ENCODE assay signal across 9 mouse cellular contexts in the genomic region with DNA sequence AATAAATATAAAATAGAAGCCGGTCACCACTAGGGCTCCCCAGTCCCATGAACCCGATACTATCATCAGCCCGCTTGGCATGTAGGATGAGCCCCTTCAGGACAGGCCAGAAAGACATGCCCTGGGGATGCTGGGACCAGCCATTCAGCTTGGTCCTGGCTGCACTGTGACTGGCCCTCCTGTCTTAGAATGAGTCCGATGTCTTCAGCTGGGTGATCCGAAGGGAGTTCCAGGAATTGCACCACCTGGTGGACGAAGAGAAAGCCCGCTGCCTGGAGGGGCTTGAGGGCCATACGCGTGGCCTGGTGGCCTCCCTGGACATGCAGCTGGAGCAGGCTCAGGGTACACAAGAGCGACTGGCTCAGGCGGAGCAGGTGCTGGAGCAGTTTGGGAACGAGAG. TPM values are rescaled to one million over a fixed set of nuclear protein-coding genes. Genes with fewer than 3 reads are reported as not detected.
DNase-seq lines count a peak whose midpoint lies in the region; ATAC-seq lines count a peak whose summit lies in the region.
"Had no signal": no experiment of that assay in that cellular context is flagged by ENCODE, and none has a peak within 500 bp of the region (broad histone marks: within the 10 kb centered on the region; RNA-seq: fewer than 3 reads in every experiment).

No protein-coding gene starts in this region.

- no peak overlapping the region for H3K27ac ChIP-seq in embryonic facial prominence, embryonic 14.5 days (replicated peaks; ENCODE audit: low read depth, low read length)

- H3K27me3 ChIP-seq in embryonic facial prominence, embryonic 14.5 days (replicated peaks; ENCODE audit: control insufficient read depth, insufficient read depth, low read length), result no peaks in the 10 kb centered on the region

- no peaks in the 10 kb centered on the region for H3K4me1 ChIP-seq in embryonic facial prominence, embryonic 14.5 days (ENCODE audit: control insufficient read depth, insufficient read depth, low read length)

- no peak overlapping the region for H3K9ac ChIP-seq in embryonic facial prominence, embryonic 14.5 days (ENCODE audit: low read depth, low read length)

- no peaks in the 10 kb centered on the region for H3K9me3 ChIP-seq in embryonic facial prominence, embryonic 14.5 days (ENCODE audit: control insufficient read depth, low read length)

- WGBS in embryonic facial prominence, embryonic 14.5 days, result 37% methylated on average over 12 of the region's 12 CpGs

- H3K36me3 ChIP-seq in embryonic facial prominence, embryonic 14.5 days (ENCODE audit: control insufficient read depth, insufficient read depth, low read length), result no peaks in the 10 kb centered on the region

- H3K4me3 ChIP-seq in embryonic facial prominence, embryonic 14.5 days (ENCODE audit: low read depth, low read length), result no peak overlapping the region

- ATAC-seq in CD4-positive, CD25-positive, alpha-beta regulatory T cell, adult 4 months, result no peak
- ATAC-seq in embryonic facial prominence, embryonic 14.5 days (ENCODE audit: low read depth), result peak; percentile 55; the same call in 1 of the 2 replicates
- ATAC-seq in megakaryocyte, adult 5-6 weeks (ENCODE audit: poor library complexity, severe bottlenecking), result 0 out of 2 replicates have a peak, but pooled peaks have one; percentile 38

- H3K4me2 ChIP-seq in embryonic facial prominence, embryonic 14.5 days (ENCODE audit: low read depth, low read length), result no peak overlapping the region

- peak; percentile 46 for DNase-seq in CD4-positive, CD25-positive, alpha-beta regulatory T cell, adult 2 months (ENCODE audit: low read depth, low spot score)
- peak; percentile 39 for DNase-seq in left cerebral cortex, postnatal 4 days
- DNase-seq in left cerebral cortex, adult 8-10 months (ENCODE audit: low spot score in 2 of 2), result no peak
- DNase-seq in embryonic facial prominence, embryonic 14.5 days (ENCODE audit: low spot score), result peak; percentile 33
- DNase-seq in urinary bladder, postnatal 4 days (ENCODE audit: low spot score in 2 of 2), result no peak
- DNase-seq in gastrocnemius, adult 18-20 months (ENCODE audit: low spot score), result no peak

- intact Hi-C loops in left cerebral cortex, postnatal 4 days (cut with DNase I), result no loop called here

RNA-seq across cellular contexts. Expression of gene Nsun5, which starts 6.2 kb away (rescaled TPM):
- polyA plus RNA-seq in CD4-positive, CD25-positive, alpha-beta regulatory T cell, adult 4 months (2017; shearing (Covaris generic)), result 10 to 100 TPM; 24.7 to 29.1 TPM
- total RNA-seq in left cerebral cortex, postnatal 4 days (2021), result 10 to 100 TPM; 31.2 to 34.1 TPM
- 10 to 100 TPM; 13.6 to 22.3 (median 20.3) TPM for total RNA-seq in left cerebral cortex, adult 8-10 months (2022)
- 23.7 and 27.6 TPM in 2 replicates for polyA plus RNA-seq in embryonic facial prominence, embryonic 14.5 days (2014; fragmentation: Nextera tagmentation; extraction: Ambion mirVana)
- total RNA-seq in megakaryocyte, adult 5-6 weeks (2015), result 7.0 and 7.4 TPM in 2 replicates
- total RNA-seq in megakaryocyte, adult 5-6 weeks (2017), result 10.2 and 11.9 TPM in 2 replicates
- 1 to 10 TPM; 6.4 to 6.7 TPM for total RNA-seq in gastrocnemius, adult 18-20 months (2021)

RNA-seq across cellular contexts. Expression of gene Trim50, which starts 10.4 kb away (rescaled TPM):
- polyA plus RNA-seq in CD4-positive, CD25-positive, alpha-beta regulatory T cell, adult 4 months (2017; shearing (Covaris generic)), result not detected
- total RNA-seq in left cerebral cortex, postnatal 4 days (2021), result not detected
- not detected for total RNA-seq in left cerebral cortex, adult 8-10 months (2022)
- not detected in 2 replicates for polyA plus RNA-seq in embryonic facial prominence, embryonic 14.5 days (2014; fragmentation: Nextera tagmentation; extraction: Ambion mirVana)
- total RNA-seq in megakaryocyte, adult 5-6 weeks (2015), result not detected in 2 replicates
- total RNA-seq in megakaryocyte, adult 5-6 weeks (2017), result not detected in 2 replicates
- not detected for total RNA-seq in gastrocnemius, adult 18-20 months (2021)
- polyA plus RNA-seq: neural tube, embryonic 14.5 days had no signal

RNA-seq across cellular contexts. Expression of gene Fkbp6, which starts 13.7 kb away (rescaled TPM):
- not detected for polyA plus RNA-seq in CD4-positive, CD25-positive, alpha-beta regulatory T cell, adult 4 months (2017; shearing (Covaris generic))
- total RNA-seq in left cerebral cortex, postnatal 4 days (2021), result under 1 TPM; 0.42 to 0.64 TPM
- under 1 TPM in 1 of 4 experiments, not detected in 3; 0.78 TPM for total RNA-seq in left cerebral cortex, adult 8-10 months (2022)
- 0.17 TPM in 1 of 2 replicates, not detected in the other for polyA plus RNA-seq in embryonic facial prominence, embryonic 14.5 days (2014; fragmentation: Nextera tagmentation; extraction: Ambion mirVana)
- not detected in 2 replicates for total RNA-seq in megakaryocyte, adult 5-6 weeks (2015)
- not detected in 2 replicates for total RNA-seq in megakaryocyte, adult 5-6 weeks (2017)
- total RNA-seq in gastrocnemius, adult 18-20 months (2021), result not detected
- polyA plus RNA-seq: neural tube, embryonic 14.5 days had no signal

RNA-seq across cellular contexts. Expression of gene Pom121, which starts 30.8 kb away (rescaled TPM):
- polyA plus RNA-seq in CD4-positive, CD25-positive, alpha-beta regulatory T cell, adult 4 months (2017; shearing (Covaris generic)), result 10 to 100 TPM; 12.2 to 20.4 TPM
- total RNA-seq in left cerebral cortex, postnatal 4 days (2021), result 10 to 100 TPM; 44.9 to 45.4 TPM
- total RNA-seq in left cerebral cortex, adult 8-10 months (2022), result 10 to 100 TPM; 40.9 to 47.1 (median 44.0) TPM
- polyA plus RNA-seq in embryonic facial prominence, embryonic 14.5 days (2014; fragmentation: Nextera tagmentation; extraction: Ambion mirVana), result 14.8 and 15.4 TPM in 2 replicates
- 35.4 and 37.3 TPM in 2 replicates for total RNA-seq in megakaryocyte, adult 5-6 weeks (2015)
- 5.2 and 7.4 TPM in 2 replicates for total RNA-seq in megakaryocyte, adult 5-6 weeks (2017)
- 10 to 100 TPM; 10.0 to 10.9 TPM for total RNA-seq in gastrocnemius, adult 18-20 months (2021)

Comparison
In these comparisons a context has a peak if more than half of its experiments do, and no peak if none do; other contexts are left out.
1. DNase-seq: peak in CD4-positive, CD25-positive, alpha-beta regulatory T cell, adult 2 months (single experiment), left cerebral cortex, postnatal 4 days (single experiment) and embryonic facial prominence, embryonic 14.5 days (single experiment); none in left cerebral cortex, adult 8-10 months (0 of 2), urinary bladder, postnatal 4 days (0 of 2) and gastrocnemius, adult 18-20 months (single experiment).